Mouse (Mus musculus) heart, postnatal 0 days (tissue): ENCODE measurements around the gene Arid3a. TPM values are rescaled to one million over a fixed set of nuclear protein-coding genes. Genes with fewer than 3 reads are reported as not detected.
A peak's percentile ranks its signal among the peaks of the same experiment; 100 is the strongest.

Experiments
- ATAC-seq: fragments of 200-750 bp; cut with Nextera tagmentation; 2 replicates; pipeline ENCODE4 v1.8.0; 2017; ENCODE audit warnings: low read depth, moderate number of reproducible peaks, moderate library complexity; ENCODE audit not compliant: insufficient read depth
- DNase-seq: peaks from one replicate; pipeline ENCODE4 v3.0.0-alpha.2; 2016; ENCODE audit warnings: low spot score
- H3K27ac ChIP-seq: fragments of 300-500 bp; sonication (generic); 2 replicates; pipeline ENCODE4 v1.5.1; 2014; ENCODE audit warnings: low read depth, mild to moderate bottlenecking
- H3K27me3 ChIP-seq: fragments of 300-500 bp; sonication (generic); 2 replicates; pipeline ENCODE4 v1.6.1; 2014; ENCODE audit warnings: low read length, mixed read lengths; ENCODE audit not compliant: control insufficient read depth, insufficient read depth
- H3K36me3 ChIP-seq: fragments of 300-500 bp; sonication (generic); replicated peaks from 2 replicates; pipeline ENCODE4 v1.6.1; 2014; ENCODE audit warnings: low read length, mixed read lengths; ENCODE audit not compliant: control insufficient read depth, insufficient read depth
- H3K4me1 ChIP-seq: fragments of 300-500 bp; sonication (generic); 2 replicates; pipeline ENCODE4 v1.6.1; 2014; ENCODE audit warnings: antibody characterized with exemption; ENCODE audit not compliant: control insufficient read depth, insufficient read depth
- H3K4me2 ChIP-seq: fragments of 300-500 bp; sonication (generic); 2 replicates; pipeline ENCODE4 v1.6.1; 2014; ENCODE audit warnings: low read depth, mild to moderate bottlenecking, low read length, moderate library complexity
- H3K4me3 ChIP-seq: fragments of 300-500 bp; sonication (generic); 2 replicates; pipeline ENCODE4 v1.5.1; 2014; ENCODE audit warnings: low read depth, low read length
- H3K9ac ChIP-seq: fragments of 300-500 bp; sonication (generic); replicated peaks from 2 replicates; pipeline ENCODE4 v1.6.1; 2014; ENCODE audit warnings: low read depth, low read length, mixed read lengths
- H3K9me3 ChIP-seq: fragments of 300-500 bp; sonication (generic); replicated peaks from 2 replicates; pipeline ENCODE4 v1.6.1; 2016; ENCODE audit warnings: low read length; ENCODE audit not compliant: control insufficient read depth
- CTCF ChIP-seq: IDR thresholded peaks from 2 replicates; pipeline ENCODE4 v1.5.1; 2016; ENCODE audit warnings: antibody characterized with exemption, control low read depth, low read depth
- EP300 ChIP-seq: IDR thresholded peaks from 2 replicates; pipeline ENCODE4 v1.6.1; 2016; ENCODE audit warnings: antibody characterized with exemption, low read depth
- WGBS: fragments of 180-500 bp; shearing (Covaris S2); extraction: QIAGEN DNeasy Blood & Tissue Kit; methylation state at CpG from one replicate; pipeline ENCODE4 v1.1.7; 2014; 5-methylcytosine and 5-hydroxymethylcytosine counted together
- polyA plus RNA-seq: library from polyadenylated mRNA; unstranded; fragments of >200 nt; fragmentation: Nextera tagmentation; extraction: Ambion mirVana; gene quantifications from 2 replicates; pipeline ENCODE4 v1.2.1, GENCODE M21; 2015
- total RNA-seq: library from RNA; depleted of rRNA; stranded (reverse); fragments of >200 nt; gene quantifications from 2 replicates; pipeline ENCODE4 v1.2.3, GENCODE M21; 2014; ENCODE audit warnings: low replicate concordance

The Arid3a gene
- total and polyA plus RNA-seq, 2 experiments from 2014 or later, result 0.77 to 5.6 TPM

DNA sequence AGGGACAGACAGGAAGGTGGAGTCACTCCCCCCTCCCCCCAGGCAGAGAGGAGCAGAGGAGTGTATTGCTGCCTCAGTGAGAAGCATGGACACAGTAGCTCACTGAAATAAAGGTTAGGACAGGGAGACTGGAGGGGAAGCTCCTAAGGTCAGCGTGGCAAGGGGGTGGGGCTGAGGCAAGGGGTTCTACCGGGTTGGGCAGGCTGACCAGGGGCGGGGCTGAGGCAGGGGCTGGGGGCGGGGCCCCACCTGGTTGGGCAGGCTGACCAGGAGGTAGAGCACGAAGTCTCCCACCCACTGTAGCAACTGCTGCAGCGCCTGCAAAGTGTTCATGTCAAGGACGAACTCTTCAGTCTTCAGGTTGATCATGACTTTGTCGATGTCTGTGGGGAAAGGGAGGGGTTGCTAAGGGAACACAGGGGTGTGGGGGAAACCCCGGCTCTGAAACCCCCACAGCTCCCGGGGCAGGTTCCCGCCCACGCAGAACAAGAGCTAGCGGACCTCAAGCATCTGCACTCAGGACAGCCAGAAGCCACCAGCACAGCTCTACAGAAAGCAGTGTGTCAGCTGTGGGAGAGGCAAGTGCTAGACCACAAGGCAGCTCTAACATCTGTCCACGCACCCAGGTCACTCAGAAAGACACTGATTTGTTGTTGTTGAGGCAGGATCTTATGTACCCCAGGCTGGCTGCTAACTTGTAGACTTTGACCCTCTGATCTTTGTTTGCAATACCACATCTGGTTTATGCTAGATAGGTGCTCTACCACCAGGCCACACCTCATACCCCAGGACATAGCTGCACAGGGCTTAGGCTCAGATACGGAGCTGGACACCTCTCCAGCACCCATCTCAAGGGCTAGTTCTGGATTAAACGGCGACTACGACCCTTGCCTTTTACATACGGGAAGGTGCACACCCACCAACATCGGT lies 29.3 kb upstream of the Arid3a start:
- no peak overlapping the region for H3K4me2 ChIP-seq
- ATAC-seq, result no peak
- peaks cover 56% of the 10 kb centered on the region for H3K36me3 ChIP-seq
- DNase-seq, result no peak
- no peak overlapping the region for H3K4me3 ChIP-seq
- no peak overlapping the region for H3K9ac ChIP-seq
- TF ChIP-seq EP300 (no peak), CTCF (no peak)
- H3K27ac ChIP-seq, result no peak overlapping the region
- WGBS, result 67% methylated on average over 20 of the region's 20 CpGs
- H3K27me3 ChIP-seq, result no peaks in the 10 kb centered on the region
- no peaks in the 10 kb centered on the region for H3K4me1 ChIP-seq
- H3K9me3 ChIP-seq, result no peaks in the 10 kb centered on the region

DNA sequence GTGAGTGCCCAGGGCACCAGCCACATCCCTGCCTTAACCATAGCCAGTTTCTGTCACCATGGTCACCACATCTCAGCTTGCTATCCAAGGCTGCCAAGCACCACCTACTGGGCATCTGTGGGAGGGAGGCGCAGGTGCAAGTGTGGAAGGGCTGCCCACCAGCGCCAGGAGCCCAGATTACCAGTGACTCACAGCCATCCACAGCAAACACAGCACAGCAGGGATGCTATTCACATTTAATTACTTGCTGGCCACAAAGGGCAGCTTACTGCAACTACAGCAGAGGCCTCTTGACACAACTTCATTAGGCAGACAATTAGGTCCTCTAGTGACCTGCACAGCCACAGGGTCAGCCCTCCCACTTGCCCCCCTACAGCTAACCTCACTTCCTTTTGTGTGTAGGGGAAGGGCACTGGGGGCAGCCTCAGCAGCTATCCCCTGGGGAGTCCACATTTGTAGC lies 25.9 kb upstream of the Arid3a start:
- H3K36me3 ChIP-seq, result peaks cover 71% of the 10 kb centered on the region
- no peak overlapping the region for H3K4me3 ChIP-seq
- TF ChIP-seq EP300, result no peak
- TF ChIP-seq CTCF, result peak; percentile 27
- no peaks in the 10 kb centered on the region for H3K9me3 ChIP-seq
- H3K9ac ChIP-seq, result no peak overlapping the region
- 0 out of 2 replicates have a peak, but pooled peaks have one; percentile 28 for ATAC-seq
- H3K4me1 ChIP-seq, result no peaks in the 10 kb centered on the region
- no peak overlapping the region for H3K27ac ChIP-seq
- no peak overlapping the region for H3K4me2 ChIP-seq
- DNase-seq, result no peak
- H3K27me3 ChIP-seq, result no peaks in the 10 kb centered on the region
- WGBS, result 66% methylated on average over 2 of the region's 2 CpGs

DNA sequence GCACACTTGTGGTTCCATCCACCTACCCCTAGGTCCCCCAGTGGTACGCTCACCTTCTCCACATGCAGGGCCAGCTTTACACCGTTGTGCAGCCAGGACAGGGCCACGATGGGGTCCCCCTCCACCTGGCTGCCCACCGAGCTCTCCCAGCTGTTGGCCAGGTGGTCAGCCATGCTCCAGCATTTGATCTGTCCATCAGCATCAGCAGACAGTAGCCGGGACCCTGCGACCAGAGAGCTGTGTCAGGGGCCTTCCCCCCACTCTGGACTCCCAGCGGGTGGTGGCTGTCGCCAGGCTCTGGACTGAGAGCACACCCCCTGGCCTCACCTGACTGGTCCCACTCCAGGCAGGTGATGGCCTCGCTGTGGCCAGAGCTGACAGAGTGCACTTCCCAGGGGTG lies 20.1 kb upstream of the Arid3a start:
- Histone ChIP-seq H3K27ac (no peak overlapping the region), H3K27me3 (no peaks in the 10 kb centered on the region), H3K9ac (no peak overlapping the region), H3K36me3 (peaks cover 57% of the 10 kb centered on the region), H3K4me2 (no peak overlapping the region), H3K9me3 (no peaks in the 10 kb centered on the region), H3K4me3 (no peak overlapping the region), H3K4me1 (no peaks in the 10 kb centered on the region)
- TF ChIP-seq EP300 (no peak), CTCF (no peak)
- no peak for DNase-seq
- WGBS, result 91% methylated on average over 9 of the region's 9 CpGs
- ATAC-seq, result no peak

DNA sequence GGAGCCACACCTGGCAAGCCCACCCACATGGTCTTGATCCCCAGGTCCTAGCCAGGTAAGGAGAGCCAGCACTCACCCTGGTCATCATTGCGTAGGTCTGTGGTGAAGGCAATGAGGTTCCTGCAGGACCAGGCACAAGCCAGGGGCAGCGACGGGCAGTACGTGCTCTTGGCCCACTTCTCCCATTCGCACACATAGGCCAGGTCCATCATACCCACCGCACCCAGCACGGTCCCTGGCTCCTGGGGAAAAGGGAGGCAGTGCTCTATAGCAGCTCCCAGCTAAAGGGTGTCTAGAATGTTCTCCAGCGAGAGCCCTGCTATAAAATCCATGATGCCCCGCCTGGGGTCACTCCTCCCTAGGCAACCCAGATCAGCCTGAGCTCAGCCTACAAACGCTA lies 19.4 kb upstream of the Arid3a start:
- Histone ChIP-seq H3K9me3 (no peaks in the 10 kb centered on the region), H3K9ac (no peak overlapping the region), H3K4me1 (no peaks in the 10 kb centered on the region), H3K4me3 (no peak overlapping the region), H3K27ac (no peak overlapping the region), H3K27me3 (no peaks in the 10 kb centered on the region), H3K36me3 (peaks cover 56% of the 10 kb centered on the region), H3K4me2 (no peak overlapping the region)
- DNase-seq, result no peak
- no peak for ATAC-seq
- WGBS, result 91% methylated on average over 10 of the region's 10 CpGs
- TF ChIP-seq CTCF, result no peak
- no peak for TF ChIP-seq EP300

GRCm38 (mm10) chr10:79908167-79909091 lies 18.4 kb upstream of the Arid3a start, which contains the start of gene Med16:
Gene Med16 (minus strand): TSS chr10:79908923.
- H3K4me1 ChIP-seq, result peaks cover under 1% of the 10 kb centered on the region; the same call in 1 of the 2 replicates
- ATAC-seq (peak; percentile 98), DNase-seq (peak; percentile 99)
- H3K36me3 ChIP-seq, result peaks cover 46% of the 10 kb centered on the region
- TF ChIP-seq CTCF, result no peak
- TF ChIP-seq EP300, result no peak; the same call in 1 of the 2 replicates
- WGBS, result 1% methylated on average over 52 of the region's 52 CpGs
- peak within 1 kb of the TSS; percentile 94 for H3K27ac ChIP-seq
- H3K27me3 ChIP-seq, result no peaks in the 10 kb centered on the region
- peak within 1 kb of the TSS; percentile 74 for H3K4me3 ChIP-seq
- peak within 1 kb of the TSS; percentile 52 for H3K4me2 ChIP-seq
- no peaks in the 10 kb centered on the region for H3K9me3 ChIP-seq
- H3K9ac ChIP-seq, result peak within 1 kb of the TSS; percentile 82
